Mouse (Mus musculus) thymus, adult 2 months (tissue): ENCODE data around the gene Spaca3.

Source experiments
- CTCF ChIP-seq: fragments of 200-500 bp; IDR thresholded peaks from 2 replicates; pipeline ENCODE4 v1.5.1; 2012; ENCODE audit warnings: mild to moderate bottlenecking, control low read depth, low read length, moderate library complexity, borderline replicate concordance; ENCODE audit not compliant: control insufficient read depth, poor library complexity, insufficient read depth; ENCODE audit errors: extremely low read depth
- POLR2A ChIP-seq: fragments of 200-500 bp; IDR thresholded peaks from 2 replicates; pipeline ENCODE4 v1.6.1; 2012; ENCODE audit warnings: mild to moderate bottlenecking, low read length, control low read depth, moderate library complexity; ENCODE audit not compliant: control insufficient read depth, poor library complexity, insufficient read depth; ENCODE audit errors: extremely low read depth

DNA sequence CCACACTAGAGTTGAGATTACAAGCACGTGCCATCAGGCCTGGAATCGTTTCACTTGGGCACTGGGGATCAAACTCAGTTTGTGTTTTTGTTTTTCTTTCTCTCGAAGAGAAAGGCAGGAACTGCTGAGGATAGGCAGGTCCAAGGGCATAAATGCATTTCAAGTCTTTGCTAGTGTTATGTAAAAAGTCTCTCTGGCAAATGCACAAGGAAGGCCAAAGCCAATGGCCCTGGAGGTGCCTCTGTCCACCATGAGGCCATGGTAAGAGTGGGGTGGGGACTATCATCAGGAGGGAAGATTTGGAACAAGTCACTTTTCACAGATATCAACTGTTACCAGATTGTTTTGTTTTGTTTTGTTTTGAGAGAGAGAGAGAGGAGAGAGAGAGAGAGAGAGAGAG lies 12.1 kb upstream of the Spaca3 start:
- TF ChIP-seq CTCF (no peak), POLR2A (no peak)
